Mouse (Mus musculus) fat pad, adult 2 months (tissue): ENCODE measurements around the gene Col2a1.

Experiments used
- DNase-seq: peaks from one replicate; pipeline ENCODE4 v3.0.0-alpha.2; 2011; ENCODE audit warnings: low read depth, low spot score; ENCODE audit errors: extremely low read depth

The Col2a1 gene

GRCm38 (mm10) chr15:98003822-98004739 is at the start of gene Col2a1:
Gene Col2a1, minus strand, starts transcription at chr15:98004695.
- DNase-seq = no peak

GRCm38 (mm10) chr15:98051685-98052084 is 47.2 kb upstream of the Col2a1 start:
- DNase-seq = no peak

GRCm38 (mm10) chr15:98048918-98049700 is 44.6 kb upstream of the Col2a1 start:
- DNase-seq = no peak

- DNase-seq = no peak
Measured at GRCm38 (mm10) chr15:98044387-98044786, 39.9 kb upstream of the Col2a1 start.

GRCm38 (mm10) chr15:98043967-98044366 is 39.5 kb upstream of the Col2a1 start:
- DNase-seq = no peak

DNA sequence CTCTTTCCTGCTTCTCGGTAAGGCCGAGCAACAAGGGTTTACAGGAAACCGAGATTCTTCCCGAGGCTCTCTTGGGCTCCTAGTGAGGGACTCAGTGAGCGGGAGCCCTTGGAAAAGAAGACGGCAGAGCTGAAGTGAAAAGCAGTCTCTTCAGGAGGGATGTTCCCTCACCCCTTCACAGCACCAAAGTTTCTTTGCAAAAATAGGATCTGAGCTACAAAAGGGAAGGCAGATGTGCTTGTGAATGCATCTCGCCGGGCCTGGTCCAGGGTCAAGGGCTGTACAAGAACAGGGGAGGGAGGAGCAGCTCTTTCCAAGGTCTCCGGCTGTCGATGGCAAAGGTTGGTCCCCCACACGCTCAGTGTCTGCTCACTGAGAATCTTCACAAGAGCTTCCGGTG is 38.0 kb upstream of the Col2a1 start:
- no peak for DNase-seq

DNA sequence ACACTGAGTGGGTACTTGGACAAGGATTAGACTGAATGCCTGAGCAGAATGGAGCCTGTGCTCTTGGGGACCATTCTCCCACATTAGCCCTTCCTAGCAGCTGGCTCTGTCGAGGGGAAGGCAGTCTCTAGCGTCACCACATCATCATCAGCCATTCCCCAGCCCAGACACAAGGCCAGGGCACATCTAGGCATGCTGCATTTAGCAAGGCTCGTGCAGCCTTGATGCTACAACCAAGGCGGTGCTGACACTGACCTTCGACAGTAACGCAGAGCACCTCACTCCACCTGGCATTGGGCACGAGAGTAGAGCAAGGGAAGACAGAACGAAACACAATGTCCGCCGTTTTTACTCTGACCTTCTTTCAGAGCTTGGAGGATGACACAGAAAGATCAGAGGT is 35.2 kb upstream of the Col2a1 start:
- DNase-seq = no peak

DNA sequence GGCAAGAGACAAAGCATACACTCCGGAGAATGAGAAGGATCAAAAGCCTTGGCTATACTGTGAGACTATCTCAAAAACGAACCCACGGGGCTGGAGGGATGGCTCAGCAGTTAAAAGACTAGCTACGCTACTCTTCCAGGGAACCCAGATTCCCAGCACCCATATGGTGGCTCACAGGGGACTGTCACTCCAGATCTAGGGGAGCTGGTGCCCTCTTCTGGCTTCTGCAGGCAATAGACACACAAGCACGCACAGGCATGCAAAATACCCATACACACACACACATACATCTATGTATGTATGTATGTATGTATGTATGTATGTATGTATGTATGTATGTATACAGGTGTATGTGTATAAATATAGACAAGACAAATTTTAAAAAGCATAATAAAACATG is 32.1 kb upstream of the Col2a1 start:
- DNase-seq = no peak

- DNase-seq = no peak
Measured at GRCm38 (mm10) chr15:98035076-98035755, 30.7 kb upstream of the Col2a1 start.

DNA sequence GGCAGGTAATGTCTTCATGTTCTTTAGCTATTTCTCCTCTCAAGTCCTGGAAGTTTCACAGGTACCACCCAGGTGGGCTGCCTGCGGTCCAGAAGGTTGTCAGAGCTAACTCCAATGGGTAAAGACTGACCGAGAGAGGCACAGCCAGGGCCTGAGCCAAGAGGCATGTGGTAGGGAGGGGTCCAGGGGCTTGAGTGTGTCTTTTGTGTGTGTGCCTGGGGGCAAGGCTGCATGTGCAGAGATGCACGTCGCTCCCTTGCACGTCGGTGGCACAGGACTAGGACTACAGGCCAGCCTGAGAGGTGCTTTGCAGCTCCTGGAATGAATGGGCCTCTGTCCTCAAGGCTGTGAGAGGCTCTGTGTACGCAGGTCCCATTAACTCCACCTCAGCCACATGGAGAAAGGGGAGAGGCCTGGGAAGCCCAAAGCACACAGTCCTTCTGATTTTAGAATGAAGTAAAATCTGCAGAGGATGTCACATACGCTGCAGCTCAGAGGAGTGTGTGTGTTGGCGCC is 28.8 kb upstream of the Col2a1 start:
- no peak for DNase-seq

DNA sequence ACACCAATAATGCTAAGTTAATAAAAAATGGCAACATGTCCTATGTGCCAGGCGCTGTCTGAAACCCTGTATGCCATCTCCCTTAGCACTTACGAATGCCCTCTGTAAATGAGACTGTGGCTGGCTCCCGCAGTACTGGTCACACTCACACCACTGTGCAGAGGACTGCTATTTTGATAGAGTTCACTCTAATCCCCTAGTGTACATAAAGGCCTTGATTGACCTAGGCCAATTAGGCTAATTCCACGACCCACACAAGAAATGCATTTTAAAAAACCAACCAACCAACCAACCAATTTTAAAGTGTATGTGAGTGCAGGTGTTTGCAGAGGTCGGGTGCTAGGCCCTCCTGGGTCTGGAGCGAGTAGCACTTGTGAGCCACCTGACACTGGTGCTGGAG is 25.3 kb upstream of the Col2a1 start:
- no peak for DNase-seq

GRCm38 (mm10) chr15:98026967-98027904 is 22.7 kb upstream of the Col2a1 start:
- DNase-seq = no peak

GRCm38 (mm10) chr15:98025611-98026010 is 21.1 kb upstream of the Col2a1 start:
- DNase-seq = no peak

- DNase-seq = no peak
Measured at GRCm38 (mm10) chr15:98023137-98023536, 18.6 kb upstream of the Col2a1 start.

GRCm38 (mm10) chr15:98021886-98022285 is 17.4 kb upstream of the Col2a1 start:
- DNase-seq = no peak

GRCm38 (mm10) chr15:98019047-98019446 is 14.6 kb upstream of the Col2a1 start:
- no peak for DNase-seq

- no peak for DNase-seq
Measured at GRCm38 (mm10) chr15:98017925-98018324, 13.4 kb upstream of the Col2a1 start.

DNA sequence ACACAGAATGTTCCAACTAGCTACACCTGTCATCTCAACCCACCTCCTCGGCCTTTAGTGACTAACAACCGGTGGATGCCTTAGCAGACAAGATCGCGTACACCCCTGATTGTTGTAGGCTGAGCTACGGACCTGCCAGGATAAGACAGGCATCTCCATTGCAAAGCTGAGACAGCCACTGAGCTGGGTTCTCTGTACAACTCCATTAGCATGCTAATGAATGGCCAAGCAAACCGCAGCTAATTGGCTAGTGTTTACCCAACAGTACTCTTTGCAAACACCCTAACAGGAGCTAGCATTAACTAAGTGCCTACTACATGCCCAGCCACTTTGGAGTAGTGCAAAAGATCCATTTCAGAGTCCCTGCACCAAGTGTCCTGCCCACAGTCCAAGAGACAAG is 8.3 kb upstream of the Col2a1 start:
- no peak for DNase-seq

DNA sequence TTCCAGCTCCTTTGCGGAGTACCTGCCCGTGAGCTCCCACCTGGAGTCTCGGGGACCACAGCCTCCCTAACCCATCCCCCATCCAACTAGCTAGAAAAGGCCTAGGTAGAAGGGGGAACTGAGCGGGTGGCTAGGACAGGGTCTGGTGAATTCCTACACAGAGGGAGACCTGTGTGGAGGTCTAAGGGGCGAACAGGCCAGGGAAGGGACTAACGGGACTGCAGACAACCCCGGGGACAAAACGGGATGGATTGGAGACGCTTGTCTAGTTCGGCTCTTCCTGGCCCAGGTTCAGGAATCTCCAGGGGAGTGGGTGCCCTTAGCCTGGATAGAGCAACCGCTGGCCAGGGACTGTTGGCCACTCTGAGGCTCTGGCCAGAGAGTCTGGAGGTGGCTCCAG is 686 bp upstream of the Col2a1 start:
- no peak for DNase-seq

DNA sequence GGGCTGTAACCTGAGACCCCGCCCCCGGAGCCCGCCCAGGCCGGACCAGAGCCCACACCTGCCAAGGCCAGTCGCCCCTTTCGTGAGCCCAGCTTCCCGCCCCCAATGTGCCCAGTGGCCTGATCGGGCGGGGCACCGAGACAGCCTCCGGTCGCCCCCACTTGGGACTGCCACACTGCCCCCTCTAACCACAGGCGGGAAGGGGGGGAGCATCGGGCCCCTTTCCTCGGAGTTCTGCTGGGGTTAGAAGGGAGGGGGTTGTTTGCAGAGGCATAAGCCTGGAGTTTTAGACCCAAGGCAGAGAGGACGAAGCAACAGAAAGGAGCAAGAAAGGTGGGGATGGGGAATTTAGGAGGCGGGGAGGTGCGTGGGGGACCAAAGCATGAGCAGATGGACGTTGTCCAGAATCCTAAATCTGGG is 255 bp upstream of the Col2a1 start:
- DNase-seq = no peak
